Mouse (Mus musculus) CH12.LX (cell line): ENCODE data around the gene Rpl13a. TPM values are rescaled to one million over a fixed set of nuclear protein-coding genes. Genes with fewer than 3 reads are reported as not detected.

Source experiments
- DNase-seq: peaks from one replicate; pipeline ENCODE4 v3.0.0-alpha.2; 2013; ENCODE audit errors: extremely low read depth
- H3K27ac ChIP-seq: 2 replicates; pipeline ENCODE4 v1.5.1; 2012; ENCODE audit warnings: low read depth, mild to moderate bottlenecking, control low read depth, moderate library complexity; ENCODE audit not compliant: insufficient read depth
- H3K27me3 ChIP-seq: replicated peaks from 2 replicates; pipeline ENCODE3; 2012; ENCODE audit warnings: inconsistent platforms
- H3K36me3 ChIP-seq, 2 experiments: replicated peaks in 1 of 2; 2 replicates each; pipeline versions ENCODE3 to v1.6.1; 2012; ENCODE audit warnings: inconsistent platforms in 1 of 2, low read length in 1 of 2, mild to moderate bottlenecking in 1 of 2, mixed read lengths in 1 of 2, moderate library complexity in 1 of 2; ENCODE audit not compliant: control insufficient read depth in 1 of 2, insufficient read depth in 1 of 2
- H3K4me1 ChIP-seq, 2 experiments: 2 replicates each; pipeline ENCODE4 v1.6.1; 2012; ENCODE audit warnings: inconsistent platforms in 1 of 2, moderate library complexity in 1 of 2; ENCODE audit not compliant: insufficient read depth in 2 of 2, control insufficient read depth in 1 of 2
- H3K4me2 ChIP-seq: 2 replicates; pipeline ENCODE4 v1.6.1; 2012; ENCODE audit warnings: low read depth, mild to moderate bottlenecking, control low read depth; ENCODE audit not compliant: poor library complexity, insufficient read depth, severe bottlenecking
- H3K4me3 ChIP-seq, 3 experiments: fragments of 150-350 bp in 1 of 3; sonication (generic) in 1 of 3; replicated peaks in 1 of 3; 2 replicates each; pipeline versions ENCODE3 to v1.5.1; 2011 to 2012; ENCODE audit warnings: low read depth in 2 of 3, low read length in 2 of 3, mild to moderate bottlenecking in 2 of 3, moderate library complexity in 2 of 3, control low read depth in 1 of 3, improper control_type of control experiment in 1 of 3, inconsistent platforms in 1 of 3, mixed read lengths in 1 of 3; ENCODE audit not compliant: poor library complexity in 1 of 3
- H3K79me2 ChIP-seq: replicated peaks from 2 replicates; pipeline ENCODE4 v1.6.1; 2012; ENCODE audit warnings: mild to moderate bottlenecking, moderate library complexity; ENCODE audit not compliant: control insufficient read depth, poor library complexity, insufficient read depth, severe bottlenecking; ENCODE audit errors: extremely low read depth
- H3K9ac ChIP-seq: 2 replicates; pipeline ENCODE4 v1.6.1; 2012; ENCODE audit warnings: low read depth, mild to moderate bottlenecking, control low read depth, moderate library complexity; ENCODE audit not compliant: insufficient read depth
- H3K9me3 ChIP-seq: replicated peaks from 2 replicates; pipeline ENCODE3; 2012; ENCODE audit warnings: low read length, inconsistent platforms, mixed read lengths
- BHLHE40 ChIP-seq: IDR thresholded peaks from 2 replicates; pipeline ENCODE4 v1.6.1; 2011; ENCODE audit warnings: mild to moderate bottlenecking, low read depth, low read length, improper control_type of control experiment
- CHD1 ChIP-seq: IDR thresholded peaks from 2 replicates; pipeline ENCODE4 v1.6.1; 2012; ENCODE audit warnings: low read depth, low read length, improper control_type of control experiment, inconsistent platforms
- CHD2 ChIP-seq: IDR thresholded peaks from 2 replicates; pipeline ENCODE4 v1.6.1; 2011; ENCODE audit warnings: low read length, improper control_type of control experiment
- CTCF ChIP-seq, 2 experiments: IDR thresholded peaks in 1 of 2; conservative IDR thresholded peaks in 1 of 2; 2 replicates each; pipeline ENCODE4 v1.5.1; 2011 to 2012; ENCODE audit warnings: low read depth in 2 of 2, low read length in 2 of 2, improper control_type of control experiment in 1 of 2, inconsistent platforms in 1 of 2, mild to moderate bottlenecking in 1 of 2, moderate library complexity in 1 of 2
- E2F4 ChIP-seq: IDR thresholded peaks from 2 replicates; pipeline ENCODE4 v1.6.1; 2011; ENCODE audit warnings: low read depth, low read length, improper control_type of control experiment; ENCODE audit not compliant: insufficient replicate concordance
- ELF1 ChIP-seq: IDR thresholded peaks from 2 replicates; pipeline ENCODE4 v1.6.1; 2014; ENCODE audit warnings: low read depth, mild to moderate bottlenecking, inconsistent platforms, low read length, improper control_type of control experiment
- EP300 ChIP-seq: IDR thresholded peaks from 2 replicates; pipeline ENCODE4 v1.6.1; 2011; ENCODE audit warnings: low read length, improper control_type of control experiment
- ETS1 ChIP-seq: conservative IDR thresholded peaks from 2 replicates; pipeline ENCODE4 v1.6.1; 2012; ENCODE audit warnings: low read depth, mild to moderate bottlenecking, inconsistent platforms, low read length, improper control_type of control experiment, moderate library complexity
- HCFC1 ChIP-seq: IDR thresholded peaks from 2 replicates; pipeline ENCODE4 v1.6.1; 2012; ENCODE audit warnings: low read depth, mild to moderate bottlenecking, inconsistent platforms, low read length, improper control_type of control experiment
- JUND ChIP-seq: conservative IDR thresholded peaks from 2 replicates; pipeline ENCODE4 v1.6.1; 2011; ENCODE audit warnings: low read depth, low read length, improper control_type of control experiment
- KAT2A ChIP-seq: IDR thresholded peaks from 2 replicates; pipeline ENCODE4 v1.6.1; 2012; ENCODE audit warnings: low read length, improper control_type of control experiment, inconsistent platforms; ENCODE audit not compliant: insufficient replicate concordance
- MAX ChIP-seq: IDR thresholded peaks from 2 replicates; pipeline ENCODE4 v1.6.1; 2011; ENCODE audit warnings: low read length, improper control_type of control experiment
- MAZ ChIP-seq: IDR thresholded peaks from 2 replicates; pipeline ENCODE4 v1.6.1; 2012; ENCODE audit warnings: low read depth, mild to moderate bottlenecking, inconsistent platforms, low read length, improper control_type of control experiment, moderate library complexity
- MXI1 ChIP-seq: IDR thresholded peaks from 2 replicates; pipeline ENCODE4 v1.6.1; 2011; ENCODE audit warnings: mild to moderate bottlenecking, low read depth, low read length, improper control_type of control experiment
- MYC ChIP-seq: IDR thresholded peaks from 2 replicates; pipeline ENCODE4 v1.6.1; 2011; ENCODE audit warnings: low read depth, mild to moderate bottlenecking, improper control_type of control experiment, low read length
- NELFE ChIP-seq: IDR thresholded peaks from 2 replicates; pipeline ENCODE4 v1.6.1; 2011; ENCODE audit warnings: low read depth, low read length, improper control_type of control experiment
- NRF1 ChIP-seq: IDR thresholded peaks from 2 replicates; pipeline ENCODE4 v1.6.1; 2014; ENCODE audit warnings: low read depth, mild to moderate bottlenecking, inconsistent platforms, low read length, improper control_type of control experiment, moderate library complexity
- POLR2A ChIP-seq: IDR thresholded peaks from 2 replicates; pipeline ENCODE4 v1.6.1; 2011; ENCODE audit warnings: low read depth, mild to moderate bottlenecking, improper control_type of control experiment, low read length
- POLR2AphosphoS2 ChIP-seq: IDR thresholded peaks from 2 replicates; pipeline ENCODE4 v1.6.1; 2011; ENCODE audit warnings: low read depth, low read length, improper control_type of control experiment
- RCOR1 ChIP-seq: conservative IDR thresholded peaks from 2 replicates; pipeline ENCODE4 v1.6.1; 2012; ENCODE audit warnings: low read depth, mild to moderate bottlenecking, inconsistent platforms, low read length, improper control_type of control experiment
- SIN3A ChIP-seq: IDR thresholded peaks from 2 replicates; pipeline ENCODE4 v1.6.1; 2012; ENCODE audit warnings: low read length, improper control_type of control experiment, inconsistent platforms
- TBP ChIP-seq: conservative IDR thresholded peaks from 2 replicates; pipeline ENCODE4 v1.6.1; 2011; ENCODE audit warnings: low read depth, low read length, improper control_type of control experiment
- TCF12 ChIP-seq: IDR thresholded peaks from 2 replicates; pipeline ENCODE4 v1.6.1; 2014; ENCODE audit warnings: low read depth, mild to moderate bottlenecking, inconsistent platforms, low read length, improper control_type of control experiment
- UBTF ChIP-seq: IDR thresholded peaks from 2 replicates; pipeline ENCODE4 v1.6.1; 2012; ENCODE audit warnings: low read depth, mild to moderate bottlenecking, inconsistent platforms, low read length, improper control_type of control experiment, moderate library complexity
- USF1 ChIP-seq: IDR thresholded peaks from 2 replicates; pipeline ENCODE4 v1.6.1; 2014; ENCODE audit warnings: low read depth, mild to moderate bottlenecking, inconsistent platforms, low read length, improper control_type of control experiment
- ZC3H11A ChIP-seq: IDR thresholded peaks from 2 replicates; pipeline ENCODE4 v1.6.1; 2012; ENCODE audit warnings: low read depth, mild to moderate bottlenecking, inconsistent platforms, low read length, improper control_type of control experiment
- ZMIZ1 ChIP-seq: IDR thresholded peaks from 2 replicates; pipeline ENCODE4 v1.6.1; 2012; ENCODE audit warnings: low read depth, mild to moderate bottlenecking, inconsistent platforms, low read length, improper control_type of control experiment
- dilution Hi-C: fragments of 300-500 bp; cut with MboI; formaldehyde crosslinking; loops from 2 replicates; pipeline ENCODE4 v1.14.3; 2020; ENCODE audit warnings: low sequenced_read_pairs; ENCODE audit not compliant: extremely low pct_unique_long_range_greater_than_20kb, extremely low pct_ligation_motif_present
- in situ Hi-C: fragments of 300-500 bp; cut with MboI; formaldehyde crosslinking; loops from 3 replicates; pipeline ENCODE4 v1.14.3; 2019; ENCODE audit warnings: low sequenced_read_pairs, low pct_ligation_motif_present, low pct_unique_long_range_greater_than_20kb, mixed read lengths
- polyA plus RNA-seq: library from polyadenylated mRNA; unstranded; fragments of >175 nt; gene quantifications from 2 replicates; pipeline ENCODE4 v1.2.1, GENCODE M21; 2012; ENCODE audit warnings: low read depth; ENCODE audit not compliant: insufficient read length
- total RNA-seq, 2 experiments: library from RNA; depleted of rRNA; stranded (reverse); fragments of 300-350 nt in 1 of 2; fragments of >200 nt in 1 of 2; gene quantifications; 2 replicates each; pipeline ENCODE4 v1.2.3; 2012 to 2014

Rpl13a gene
- total and polyA plus RNA-seq, 3 experiments, result 2,822 to 5,043 (median 4,154) TPM

DNA sequence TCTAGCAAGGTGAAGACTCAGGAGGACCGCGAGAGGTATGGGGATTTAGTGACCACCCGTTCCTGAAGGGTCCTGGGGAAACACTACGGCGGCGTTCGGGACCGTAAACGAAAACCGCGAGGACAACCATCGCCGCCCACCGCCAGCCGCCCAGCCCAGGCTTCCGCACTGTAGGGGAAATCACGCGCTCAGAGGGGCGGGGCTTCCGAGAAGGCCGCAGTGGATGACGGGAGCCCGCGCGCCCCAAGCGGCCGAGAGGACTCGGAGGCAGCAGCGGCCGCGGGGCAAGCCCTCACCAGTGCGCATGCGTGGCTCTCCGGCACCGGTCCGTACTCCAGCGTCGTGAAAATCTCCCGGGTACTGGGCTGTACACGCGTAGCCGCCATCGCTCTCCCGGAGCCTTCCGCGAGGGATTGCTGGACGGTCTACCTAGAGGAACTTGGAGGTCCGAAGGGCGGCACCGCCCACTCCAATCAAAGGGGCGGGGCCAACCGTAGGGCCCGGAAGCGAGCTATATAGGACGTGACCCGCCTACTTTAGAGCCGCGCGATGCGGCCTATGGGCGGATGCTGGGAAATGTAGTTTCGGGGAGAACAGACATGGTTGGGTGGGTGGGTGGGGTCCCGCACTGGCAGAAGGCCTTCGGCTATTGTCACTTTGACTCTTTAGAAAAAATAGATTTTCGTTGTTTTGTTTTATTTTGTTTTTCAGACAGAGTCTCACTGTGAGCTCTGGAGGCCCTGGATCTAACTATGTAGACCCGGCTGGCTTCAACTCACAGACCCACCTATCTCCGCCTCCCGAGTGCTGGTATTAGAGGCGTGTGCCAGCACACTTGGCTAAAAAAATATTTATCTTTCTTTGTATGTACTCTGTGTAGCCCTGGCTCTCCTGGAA, 25.8 kb upstream of the Rpl13a start, which contains the start of the genes Pih1d1 and Aldh16a1:
Pih1d1 (plus strand) TSS at position 208 of the 897 bp plus-strand sequence.
Aldh16a1 (minus strand) TSS at position 489 of the 897 bp plus-strand sequence.
- peaks cover 0 to 39% of the 10 kb centered on the region in 2 experiments for H3K36me3 ChIP-seq
- peak within 1 kb of the TSS; percentile 62 to 90 (median 74) for H3K4me3 ChIP-seq
- peak; percentile 97 for DNase-seq
- no peaks in the 10 kb centered on the region for H3K27me3 ChIP-seq
- dilution Hi-C loops, result no loop called here
- H3K4me2 ChIP-seq, result peak within 1 kb of the TSS; percentile 78
- H3K4me1 ChIP-seq, result peaks cover 5 to 33% of the 10 kb centered on the region in 2 experiments
- H3K9me3 ChIP-seq, result no peaks in the 10 kb centered on the region
- H3K9ac ChIP-seq, result peak within 1 kb of the TSS; percentile 96
- peak within 1 kb of the TSS; percentile 83 for H3K27ac ChIP-seq
- in situ Hi-C loops, result no loop called here
- H3K79me2 ChIP-seq, result no peaks in the 10 kb centered on the region
- TF ChIP-seq POLR2A, result peak; percentile 89
- TF ChIP-seq ZC3H11A, result no peak
- TF ChIP-seq RCOR1, result no peak
- no peak for TF ChIP-seq ETS1
- peak; percentile 33; the same call in 1 of the 2 replicates for TF ChIP-seq MYC
- peak; percentile 81 for TF ChIP-seq TBP
- peak; percentile 8; the same call in 1 of the 2 replicates for TF ChIP-seq MAX
- peak; percentile 92 for TF ChIP-seq CHD2
- TF ChIP-seq UBTF, result no peak
- peak; percentile 85; the same call in 1 of the 2 replicates for TF ChIP-seq KAT2A
- peak; percentile 57; the same call in 1 of the 2 replicates for TF ChIP-seq MXI1
- TF ChIP-seq HCFC1, result peak; percentile 93
- peak; percentile 50 for TF ChIP-seq SIN3A
- TF ChIP-seq JUND, result no peak
- TF ChIP-seq BHLHE40, result no peak
- peak; percentile 94 for TF ChIP-seq NELFE
- peak in 1 of 2 experiments; percentile 50; a peak in 2 of 4 replicates for TF ChIP-seq CTCF (conservative IDR thresholded peaks at IDR 0.05 in 1 of 2, IDR thresholded peaks at IDR 0.05 in 1 of 2; ENCODE audit: low read depth in 2 of 2, low read length in 2 of 2)
- peak; percentile 92 for TF ChIP-seq ELF1
- no peak for TF ChIP-seq POLR2AphosphoS2
- 0 out of 2 replicates have a peak, but pooled peaks have one; percentile 16 for TF ChIP-seq E2F4
- peak; percentile 99 for TF ChIP-seq NRF1
- TF ChIP-seq EP300, result no peak
- TF ChIP-seq USF1, result peak; percentile 59
- TF ChIP-seq MAZ, result 0 out of 2 replicates have a peak, but pooled peaks have one; percentile 16
- TF ChIP-seq CHD1, result no peak
- peak; percentile 34; the same call in 1 of the 2 replicates for TF ChIP-seq ZMIZ1
- TF ChIP-seq TCF12, result peak; percentile 78
